Mouse (Mus musculus): ENCODE measurements around the gene Dnajc15. TPM values are rescaled to one million over a fixed set of nuclear protein-coding genes. Genes with fewer than 3 reads are reported as not detected.

The Dnajc15 gene
- polyA plus RNA-seq, 1 experiment from 2014 or later, result 119 TPM

DNA sequence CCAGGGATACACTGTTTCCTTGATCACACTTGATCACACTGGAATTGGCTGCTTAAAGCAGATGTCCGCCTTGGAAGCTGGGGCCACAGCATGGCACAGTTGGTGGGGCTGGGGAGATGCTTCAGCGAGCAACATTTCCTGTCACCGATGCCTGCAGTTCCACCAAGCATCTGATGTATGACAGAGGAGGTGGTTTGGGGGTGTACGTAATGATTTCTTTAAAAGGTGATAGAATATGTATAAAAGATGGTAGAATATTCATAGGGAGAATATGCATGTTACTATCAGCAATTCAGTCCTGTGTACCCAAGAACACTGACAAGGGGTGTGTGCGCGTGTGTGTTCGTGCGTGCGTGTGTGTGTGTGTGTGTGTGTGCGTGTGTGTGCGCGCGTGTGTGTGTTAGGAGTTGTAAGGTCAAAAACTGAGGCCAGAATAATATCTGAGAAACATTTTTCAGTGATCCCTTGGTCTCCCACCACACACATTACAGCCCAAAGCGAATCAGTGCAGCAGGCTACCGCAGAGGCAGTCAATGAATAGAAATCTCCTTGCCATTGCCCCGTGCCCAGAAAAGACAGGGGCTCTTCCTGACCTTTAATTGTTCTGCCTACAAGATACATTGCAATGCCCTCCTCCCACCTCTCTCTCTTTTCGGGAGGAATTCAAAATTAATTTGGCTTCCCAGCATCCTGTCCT is 73.2 kb downstream of the Dnajc15 start:
- no peaks in the 10 kb centered on the region for H3K36me3 ChIP-seq (ENCODE audit: control insufficient read depth, insufficient read depth, low read length)

DNA sequence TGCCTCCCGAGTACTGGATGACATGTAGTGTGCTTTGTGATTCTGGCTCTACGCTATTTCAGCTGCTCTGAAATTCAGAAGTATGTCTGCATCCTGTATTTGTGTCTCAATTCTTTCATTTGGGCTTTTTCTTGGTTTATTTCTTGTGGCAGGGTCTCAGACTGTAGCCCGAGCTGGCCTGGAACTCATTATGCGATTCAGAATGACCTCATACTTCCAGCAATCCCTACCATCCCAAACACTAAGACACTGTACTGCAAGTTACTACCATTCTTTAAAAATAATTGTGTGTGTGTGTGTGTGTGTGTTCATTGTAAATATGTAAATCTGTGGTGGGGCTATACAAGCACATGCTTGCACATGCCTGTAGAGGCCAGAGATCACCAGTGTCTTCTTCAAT is 78.4 kb downstream of the Dnajc15 start:
- no peaks in the 10 kb centered on the region for H3K27me3 ChIP-seq (ENCODE audit: control insufficient read depth, insufficient read depth, low read length)
- no peak overlapping the region for H3K4me3 ChIP-seq (ENCODE audit: low read depth, low read length)
- DNase-seq (ENCODE audit: low spot score) (no peak), ATAC-seq (ENCODE audit: insufficient number of reproducible peaks, low FRiP score, low TSS enrichment, low read depth) (no peak)
- H3K36me3 ChIP-seq (ENCODE audit: control insufficient read depth, insufficient read depth, low read length), result no peaks in the 10 kb centered on the region
- no peak overlapping the region for H3K4me2 ChIP-seq (ENCODE audit: low read depth, severe bottlenecking)
- peaks cover 7% of the 10 kb centered on the region; the same call in 1 of the 2 replicates for H3K4me1 ChIP-seq (ENCODE audit: control insufficient read depth, insufficient read depth, low read length)
- no peak overlapping the region for H3K27ac ChIP-seq (replicated peaks; ENCODE audit: low read depth, low read length)
- no peak overlapping the region for H3K9ac ChIP-seq (ENCODE audit: low read length)
- WGBS, result 78% methylated on average over 4 of the region's 4 CpGs
- no peaks in the 10 kb centered on the region for H3K9me3 ChIP-seq (ENCODE audit: control insufficient read depth, low read length)

More for the DNA sequence above, 73.2 kb downstream of the Dnajc15 start:
- Histone ChIP-seq H3K4me3 (ENCODE audit: low read depth, low read length) (no peak overlapping the region), H3K9ac (ENCODE audit: low read length) (no peak overlapping the region), H3K9me3 (ENCODE audit: control insufficient read depth, low read length) (no peaks in the 10 kb centered on the region), H3K27ac (replicated peaks; ENCODE audit: low read depth, low read length) (no peak overlapping the region), H3K27me3 (ENCODE audit: control insufficient read depth, insufficient read depth, low read length) (no peaks in the 10 kb centered on the region), H3K4me2 (ENCODE audit: low read depth, severe bottlenecking) (no peak overlapping the region), H3K4me1 (ENCODE audit: control insufficient read depth, insufficient read depth, low read length) (peaks cover 17% of the 10 kb centered on the region)
- DNase-seq (ENCODE audit: low spot score) (no peak), ATAC-seq (ENCODE audit: insufficient number of reproducible peaks, low FRiP score, low TSS enrichment, low read depth) (no peak)
- WGBS, result 86% methylated on average over 17 of the region's 17 CpGs

DNA sequence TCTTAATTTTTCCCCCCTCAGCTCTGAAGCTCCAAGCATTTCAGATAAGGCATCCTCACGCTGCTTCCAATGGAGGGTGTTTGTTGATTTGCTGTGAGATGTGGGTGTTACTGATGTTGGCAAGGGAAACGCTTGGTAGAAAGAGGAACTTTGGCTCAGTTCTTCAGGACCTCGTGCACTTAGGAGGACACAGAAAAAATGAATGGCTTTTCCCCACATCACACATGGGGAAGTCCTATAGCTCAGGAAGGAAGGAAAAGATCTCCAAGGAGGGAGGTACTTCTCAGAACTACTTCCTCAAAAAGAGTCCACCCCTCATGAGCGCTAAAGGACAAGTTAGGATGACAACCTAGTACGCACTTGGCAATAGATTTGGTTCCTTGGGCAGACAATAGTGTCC is 79.7 kb downstream of the Dnajc15 start:
- Histone ChIP-seq H3K9ac (ENCODE audit: low read length) (no peak overlapping the region), H3K27me3 (ENCODE audit: control insufficient read depth, insufficient read depth, low read length) (no peaks in the 10 kb centered on the region), H3K4me2 (ENCODE audit: low read depth, severe bottlenecking) (no peak overlapping the region), H3K4me3 (ENCODE audit: low read depth, low read length) (no peak overlapping the region), H3K36me3 (ENCODE audit: control insufficient read depth, insufficient read depth, low read length) (no peaks in the 10 kb centered on the region), H3K4me1 (ENCODE audit: control insufficient read depth, insufficient read depth, low read length) (no peaks in the 10 kb centered on the region; the same call in 1 of the 2 replicates), H3K27ac (replicated peaks; ENCODE audit: low read depth, low read length) (no peak overlapping the region), H3K9me3 (ENCODE audit: control insufficient read depth, low read length) (no peaks in the 10 kb centered on the region)
- 86% methylated on average over 5 of the region's 5 CpGs for WGBS
- no peak for DNase-seq (ENCODE audit: low spot score)
- no peak for ATAC-seq (ENCODE audit: insufficient number of reproducible peaks, low FRiP score, low TSS enrichment, low read depth)

DNA sequence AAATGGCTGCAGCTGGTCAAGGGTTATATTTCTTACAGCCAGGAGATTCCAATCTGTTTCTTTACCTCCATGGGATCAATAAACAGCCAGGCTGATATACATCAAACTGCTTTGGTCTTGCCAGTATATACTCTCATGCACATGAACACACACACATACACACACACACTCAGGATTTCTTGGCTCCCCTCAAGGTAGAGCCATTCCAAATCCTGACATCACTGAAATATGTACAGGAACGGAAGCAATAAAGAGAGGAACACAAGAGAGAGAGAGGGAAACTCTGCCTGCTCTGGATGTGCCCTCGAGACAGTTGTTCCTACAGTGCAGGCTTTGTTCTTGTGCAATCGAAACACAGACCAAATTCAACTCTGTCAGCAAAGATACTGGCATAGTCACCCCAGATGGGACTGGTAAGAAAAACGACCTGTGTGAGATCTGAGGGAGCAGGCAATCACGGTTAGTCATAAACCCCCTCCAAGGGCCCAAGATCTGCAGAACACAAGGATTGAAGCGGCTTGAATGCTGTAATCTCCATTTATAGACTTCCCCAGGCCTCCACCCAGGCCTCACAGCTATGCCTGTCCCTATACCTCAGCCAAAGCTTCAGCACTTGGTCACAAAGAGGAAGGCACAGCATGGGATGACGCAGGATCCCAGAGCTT is 80.5 kb downstream of the Dnajc15 start:
- 52% methylated on average over 7 of the region's 7 CpGs for WGBS
- no peak overlapping the region for H3K4me3 ChIP-seq (ENCODE audit: low read depth, low read length)
- no peaks in the 10 kb centered on the region for H3K27me3 ChIP-seq (ENCODE audit: control insufficient read depth, insufficient read depth, low read length)
- DNase-seq (ENCODE audit: low spot score) (no peak), ATAC-seq (ENCODE audit: insufficient number of reproducible peaks, low FRiP score, low TSS enrichment, low read depth) (no peak)
- no peaks in the 10 kb centered on the region for H3K9me3 ChIP-seq (ENCODE audit: control insufficient read depth, low read length)
- H3K36me3 ChIP-seq (ENCODE audit: control insufficient read depth, insufficient read depth, low read length), result no peaks in the 10 kb centered on the region
- no peak overlapping the region for H3K9ac ChIP-seq (ENCODE audit: low read length)
- no peak overlapping the region for H3K4me2 ChIP-seq (ENCODE audit: low read depth, severe bottlenecking)
- H3K27ac ChIP-seq (replicated peaks; ENCODE audit: low read depth, low read length), result no peak overlapping the region
- H3K4me1 ChIP-seq (ENCODE audit: control insufficient read depth, insufficient read depth, low read length), result no peaks in the 10 kb centered on the region; the same call in 1 of the 2 replicates

DNA sequence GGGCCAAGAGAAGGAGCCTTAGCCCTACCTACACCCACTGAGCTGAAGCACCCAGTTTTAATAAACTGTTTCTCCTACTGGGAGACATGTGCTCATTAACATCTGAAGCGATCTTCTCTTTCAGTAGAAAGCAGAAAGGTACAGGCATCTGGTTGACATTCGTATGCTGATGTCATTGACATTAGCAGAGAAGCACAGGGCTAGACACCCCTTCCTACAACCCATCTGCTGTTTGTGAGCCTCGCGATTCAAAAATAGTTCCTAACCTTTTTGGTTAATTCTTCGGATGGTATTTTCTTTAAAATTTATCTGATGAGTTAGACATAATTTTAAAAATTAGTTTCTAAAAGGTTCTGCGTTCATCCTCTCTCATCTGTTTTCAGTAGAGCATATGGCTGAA is 81.9 kb downstream of the Dnajc15 start:
- no peak overlapping the region for H3K27ac ChIP-seq (replicated peaks; ENCODE audit: low read depth, low read length)
- 94% methylated on average over 6 of the region's 6 CpGs for WGBS
- DNase-seq (ENCODE audit: low spot score) (no peak), ATAC-seq (ENCODE audit: insufficient number of reproducible peaks, low FRiP score, low TSS enrichment, low read depth) (no peak)
- H3K4me2 ChIP-seq (ENCODE audit: low read depth, severe bottlenecking), result no peak overlapping the region
- no peak overlapping the region for H3K4me3 ChIP-seq (ENCODE audit: low read depth, low read length)
- H3K9ac ChIP-seq (ENCODE audit: low read length), result no peak overlapping the region
- H3K36me3 ChIP-seq (ENCODE audit: control insufficient read depth, insufficient read depth, low read length), result no peaks in the 10 kb centered on the region
- H3K4me1 ChIP-seq (ENCODE audit: control insufficient read depth, insufficient read depth, low read length), result no peaks in the 10 kb centered on the region; the same call in 1 of the 2 replicates
- H3K9me3 ChIP-seq (ENCODE audit: control insufficient read depth, low read length), result no peaks in the 10 kb centered on the region
- H3K27me3 ChIP-seq (ENCODE audit: control insufficient read depth, insufficient read depth, low read length), result no peaks in the 10 kb centered on the region

DNA sequence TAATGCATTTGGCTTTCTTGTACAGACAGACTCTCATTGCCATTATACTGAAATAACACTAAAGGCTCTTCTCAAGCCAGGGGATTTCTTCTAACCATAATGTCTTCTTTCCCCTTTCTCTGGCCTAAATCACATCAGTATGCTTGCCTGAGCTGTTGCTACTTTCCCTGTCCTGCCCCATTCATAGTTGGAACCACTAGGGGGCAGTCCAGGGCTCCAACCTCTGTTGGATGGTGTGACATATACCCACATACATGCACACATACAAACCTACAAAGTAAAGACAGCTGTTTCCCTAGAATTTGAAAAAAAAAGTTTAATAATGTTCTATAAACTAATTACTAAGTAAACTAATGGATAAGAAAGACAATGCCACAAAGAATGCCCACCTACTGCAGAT is 91.7 kb downstream of the Dnajc15 start:
- Histone ChIP-seq H3K27me3 (ENCODE audit: control insufficient read depth, insufficient read depth, low read length) (no peaks in the 10 kb centered on the region), H3K9ac (ENCODE audit: low read length) (no peak overlapping the region), H3K4me2 (ENCODE audit: low read depth, severe bottlenecking) (no peak overlapping the region), H3K36me3 (ENCODE audit: control insufficient read depth, insufficient read depth, low read length) (no peaks in the 10 kb centered on the region), H3K4me1 (ENCODE audit: control insufficient read depth, insufficient read depth, low read length) (no peaks in the 10 kb centered on the region), H3K9me3 (ENCODE audit: control insufficient read depth, low read length) (no peaks in the 10 kb centered on the region), H3K27ac (replicated peaks; ENCODE audit: low read depth, low read length) (no peak overlapping the region), H3K4me3 (ENCODE audit: low read depth, low read length) (no peak overlapping the region)
- DNase-seq (ENCODE audit: low spot score) (no peak), ATAC-seq (ENCODE audit: insufficient number of reproducible peaks, low FRiP score, low TSS enrichment, low read depth) (no peak)

DNA sequence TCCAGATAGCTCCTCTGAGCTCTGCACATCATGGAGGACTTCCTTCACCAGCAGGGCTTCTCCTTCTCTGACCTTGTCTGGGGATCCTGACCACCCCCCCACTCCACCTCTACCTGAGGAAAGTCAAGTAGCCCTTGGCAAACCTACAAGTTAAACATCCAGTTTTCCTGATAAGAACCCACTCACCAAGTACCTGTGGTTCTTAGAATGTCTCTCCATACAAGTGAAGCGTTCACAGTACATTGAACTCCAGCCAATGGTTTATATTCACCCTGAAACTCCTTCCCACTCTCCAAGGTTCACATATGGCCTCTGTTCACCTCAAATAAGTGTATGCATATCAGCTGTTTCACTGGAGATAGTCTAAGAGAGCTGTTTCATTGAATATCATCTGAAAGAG is 97.6 kb downstream of the Dnajc15 start:
- H3K27ac ChIP-seq (replicated peaks; ENCODE audit: low read depth, low read length), result no peak overlapping the region
- no peak for DNase-seq (ENCODE audit: low spot score)
- H3K4me2 ChIP-seq (ENCODE audit: low read depth, severe bottlenecking), result no peak overlapping the region
- no peak overlapping the region for H3K9ac ChIP-seq (ENCODE audit: low read length)
- H3K9me3 ChIP-seq (ENCODE audit: control insufficient read depth, low read length), result no peaks in the 10 kb centered on the region
- no peaks in the 10 kb centered on the region for H3K4me1 ChIP-seq (ENCODE audit: control insufficient read depth, insufficient read depth, low read length)
- WGBS, result 94% methylated on average over 1 of the region's 1 CpGs
- no peaks in the 10 kb centered on the region for H3K27me3 ChIP-seq (ENCODE audit: control insufficient read depth, insufficient read depth, low read length)
- H3K4me3 ChIP-seq (ENCODE audit: low read depth, low read length), result no peak overlapping the region
- no peaks in the 10 kb centered on the region for H3K36me3 ChIP-seq (ENCODE audit: control insufficient read depth, insufficient read depth, low read length)
- no peak for ATAC-seq (ENCODE audit: insufficient number of reproducible peaks, low FRiP score, low TSS enrichment, low read depth)

DNA sequence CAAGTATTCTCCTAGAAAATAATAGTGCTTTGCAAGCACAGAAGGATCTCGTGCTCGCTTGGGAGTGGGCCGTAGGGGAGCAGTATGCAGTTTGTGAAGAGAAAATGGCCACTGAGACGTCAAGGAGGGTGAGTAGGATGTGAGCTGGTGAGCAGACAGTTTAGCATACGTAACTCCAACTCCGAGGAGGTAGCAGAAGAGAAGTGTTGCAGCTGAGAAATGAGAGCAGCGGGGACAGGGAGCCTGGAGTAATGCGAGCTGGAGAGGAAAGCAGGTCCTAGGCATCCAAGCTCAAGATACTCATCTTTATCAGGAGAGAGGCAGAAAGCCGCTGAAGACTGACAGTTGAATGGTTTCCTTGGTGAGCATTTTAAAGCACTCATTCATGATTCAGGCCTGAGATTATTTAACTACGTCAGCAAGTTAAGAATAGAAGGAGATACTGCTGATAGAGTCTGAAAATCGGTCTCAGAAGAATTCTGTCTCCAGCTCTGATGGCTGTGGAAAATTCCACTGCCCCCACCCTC is 98.9 kb downstream of the Dnajc15 start:
- no peak overlapping the region for H3K4me3 ChIP-seq (ENCODE audit: low read depth, low read length)
- H3K4me1 ChIP-seq (ENCODE audit: control insufficient read depth, insufficient read depth, low read length), result no peaks in the 10 kb centered on the region
- H3K9me3 ChIP-seq (ENCODE audit: control insufficient read depth, low read length), result no peaks in the 10 kb centered on the region
- no peaks in the 10 kb centered on the region for H3K36me3 ChIP-seq (ENCODE audit: control insufficient read depth, insufficient read depth, low read length)
- DNase-seq (ENCODE audit: low spot score) (no peak), ATAC-seq (ENCODE audit: insufficient number of reproducible peaks, low FRiP score, low TSS enrichment, low read depth) (no peak)
- H3K27me3 ChIP-seq (ENCODE audit: control insufficient read depth, insufficient read depth, low read length), result no peaks in the 10 kb centered on the region
- WGBS, result 87% methylated on average over 11 of the region's 11 CpGs
- no peak overlapping the region for H3K4me2 ChIP-seq (ENCODE audit: low read depth, severe bottlenecking)
- H3K27ac ChIP-seq (replicated peaks; ENCODE audit: low read depth, low read length), result no peak overlapping the region
- H3K9ac ChIP-seq (ENCODE audit: low read length), result no peak overlapping the region
